Mouse (Mus musculus): ENCODE data around the gene Nxt1. TPM values are rescaled to one million over a fixed set of nuclear protein-coding genes. Genes with fewer than 3 reads are reported as not detected.

Nxt1 gene
- total and polyA plus RNA-seq, 3 experiments = 68.2 to 125 (median 80.6) TPM

GRCm38 (mm10) chr2:148663458-148663857, 8.9 kb upstream of the Nxt1 start:
- TF ChIP-seq MXI1 (IDR thresholded peaks at IDR 0.05; ENCODE audit: low read depth, low read length) = no peak
- no peak for TF ChIP-seq MEF2A (IDR thresholded peaks at IDR 0.05; ENCODE audit: borderline replicate concordance, low read depth, low read length)
- TF ChIP-seq ZC3H11A (IDR thresholded peaks at IDR 0.05; ENCODE audit: low read depth, low read length) = no peak
- TF ChIP-seq TCF12 (IDR thresholded peaks at IDR 0.05; ENCODE audit: low read depth, low read length) = no peak
- no peak for TF ChIP-seq SIN3A (IDR thresholded peaks at IDR 0.05; ENCODE audit: low read length)
- no peak for TF ChIP-seq CHD1 (IDR thresholded peaks at IDR 0.05; ENCODE audit: low read depth, low read length)
- TF ChIP-seq GABPA (IDR thresholded peaks at IDR 0.05; ENCODE audit: insufficient replicate concordance, low read depth, low read length) = no peak
- no peak for TF ChIP-seq ZKSCAN1 (IDR thresholded peaks at IDR 0.05; ENCODE audit: borderline replicate concordance, low read depth, low read length)
- no peak for TF ChIP-seq RAD21 (IDR thresholded peaks at IDR 0.05; ENCODE audit: low read depth, low read length)
- no peak for TF ChIP-seq MAX (IDR thresholded peaks at IDR 0.05; ENCODE audit: low read length)
- no peak for TF ChIP-seq PAX5 (IDR thresholded peaks at IDR 0.05; ENCODE audit: low read length)
- TF ChIP-seq MAFK (IDR thresholded peaks at IDR 0.05; ENCODE audit: insufficient replicate concordance, low read length) = no peak
- TF ChIP-seq ELF1 (IDR thresholded peaks at IDR 0.05; ENCODE audit: low read depth, low read length) = no peak
- no peak for TF ChIP-seq BHLHE40 (IDR thresholded peaks at IDR 0.05; ENCODE audit: low read depth, low read length)
- TF ChIP-seq JUN (IDR thresholded peaks at IDR 0.05; ENCODE audit: insufficient read depth, low read depth, low read length) = no peak
- no peak for TF ChIP-seq TBP (conservative IDR thresholded peaks at IDR 0.05; ENCODE audit: low read depth, low read length)
- no peak for TF ChIP-seq POLR2A (IDR thresholded peaks at IDR 0.05; ENCODE audit: low read depth, low read length)
- TF ChIP-seq KAT2A (IDR thresholded peaks at IDR 0.05; ENCODE audit: insufficient replicate concordance, low read length) = no peak
- no peak overlapping the region for H3K4me2 ChIP-seq (ENCODE audit: insufficient read depth, low read depth, poor library complexity, severe bottlenecking)
- dilution Hi-C loops (cut with MboI; ENCODE audit: extremely low pct_ligation_motif_present, extremely low pct_unique_long_range_greater_than_20kb, low sequenced_read_pairs) (no loop called here), in situ Hi-C loops (cut with MboI; ENCODE audit: low pct_ligation_motif_present, low pct_unique_long_range_greater_than_20kb, low sequenced_read_pairs) (loop anchor here (25.0 kb wide), 1 partner anchor 276 kb away; the partner anchor contains the start of gene Sstr4)
- no peak for DNase-seq (ENCODE audit: extremely low read depth)
- H3K4me1 ChIP-seq (ENCODE audit: control insufficient read depth in 1 of 2, insufficient read depth in 2 of 2) = peaks cover 0 to 3% of the 10 kb centered on the region in 2 experiments; a peak in 2 of 4 replicates
- H3K9ac ChIP-seq (ENCODE audit: insufficient read depth, low read depth) = no peak overlapping the region
- H3K79me2 ChIP-seq (replicated peaks; ENCODE audit: control insufficient read depth, extremely low read depth, insufficient read depth, poor library complexity, severe bottlenecking) = no peaks in the 10 kb centered on the region
- H3K27ac ChIP-seq (ENCODE audit: insufficient read depth, low read depth) = no peak overlapping the region
- H3K36me3 ChIP-seq (replicated peaks in 1 of 2; ENCODE audit: control insufficient read depth in 1 of 2, insufficient read depth in 1 of 2, low read length in 1 of 2) = no peaks in the 10 kb centered on the region
- peaks cover 8% of the 10 kb centered on the region for H3K27me3 ChIP-seq (replicated peaks)
- H3K4me3 ChIP-seq (replicated peaks in 1 of 3; ENCODE audit: low read depth in 2 of 3, low read length in 2 of 3, poor library complexity in 1 of 3) = no peak overlapping the region
- no peaks in the 10 kb centered on the region for H3K9me3 ChIP-seq (replicated peaks; ENCODE audit: low read length)

- Histone ChIP-seq H3K27me3 (replicated peaks) (no peaks in the 10 kb centered on the region), H3K9me3 (replicated peaks; ENCODE audit: low read length) (no peaks in the 10 kb centered on the region), H3K4me2 (ENCODE audit: insufficient read depth, low read depth, poor library complexity, severe bottlenecking) (no peak overlapping the region), H3K79me2 (replicated peaks; ENCODE audit: control insufficient read depth, extremely low read depth, insufficient read depth, poor library complexity, severe bottlenecking) (peaks cover 36% of the 10 kb centered on the region), H3K4me3 (replicated peaks in 1 of 3; ENCODE audit: low read depth in 2 of 3, low read length in 2 of 3, poor library complexity in 1 of 3) (no peak overlapping the region), H3K36me3 (replicated peaks in 1 of 2; ENCODE audit: control insufficient read depth in 1 of 2, insufficient read depth in 1 of 2, low read length in 1 of 2) (peaks cover 24 to 40% of the 10 kb centered on the region in 2 experiments), H3K27ac (ENCODE audit: insufficient read depth, low read depth) (no peak overlapping the region), H3K4me1 (ENCODE audit: control insufficient read depth in 1 of 2, insufficient read depth in 2 of 2) (peaks cover 0 to 44% of the 10 kb centered on the region in 2 experiments; a peak in 3 of 4 replicates), H3K9ac (ENCODE audit: insufficient read depth, low read depth) (no peak overlapping the region)
- TF ChIP-seq BHLHE40 (IDR thresholded peaks at IDR 0.05; ENCODE audit: low read depth, low read length) (no peak), POLR2AphosphoS2 (IDR thresholded peaks at IDR 0.05; ENCODE audit: low read depth, low read length) (no peak), CHD1 (IDR thresholded peaks at IDR 0.05; ENCODE audit: low read depth, low read length) (no peak), TCF12 (IDR thresholded peaks at IDR 0.05; ENCODE audit: low read depth, low read length) (no peak), MAX (IDR thresholded peaks at IDR 0.05; ENCODE audit: low read length) (no peak), KAT2A (IDR thresholded peaks at IDR 0.05; ENCODE audit: insufficient replicate concordance, low read length) (no peak), POLR2A (IDR thresholded peaks at IDR 0.05; ENCODE audit: low read depth, low read length) (no peak), MAFK (IDR thresholded peaks at IDR 0.05; ENCODE audit: insufficient replicate concordance, low read length) (no peak), GABPA (IDR thresholded peaks at IDR 0.05; ENCODE audit: insufficient replicate concordance, low read depth, low read length) (no peak), USF1 (IDR thresholded peaks at IDR 0.05; ENCODE audit: low read depth, low read length) (no peak), SIN3A (IDR thresholded peaks at IDR 0.05; ENCODE audit: low read length) (no peak), PAX5 (IDR thresholded peaks at IDR 0.05; ENCODE audit: low read length) (no peak), RAD21 (IDR thresholded peaks at IDR 0.05; ENCODE audit: low read depth, low read length) (no peak), E2F4 (IDR thresholded peaks at IDR 0.05; ENCODE audit: insufficient replicate concordance, low read depth, low read length) (no peak), CHD2 (IDR thresholded peaks at IDR 0.05; ENCODE audit: low read length) (no peak), ZNF384 (IDR thresholded peaks at IDR 0.05; ENCODE audit: low read depth, low read length) (no peak)
- no peak for DNase-seq (ENCODE audit: extremely low read depth)
- in situ Hi-C loops (cut with MboI; ENCODE audit: low pct_ligation_motif_present, low pct_unique_long_range_greater_than_20kb, low sequenced_read_pairs) = no loop called here
- dilution Hi-C loops (cut with MboI; ENCODE audit: extremely low pct_ligation_motif_present, extremely low pct_unique_long_range_greater_than_20kb, low sequenced_read_pairs) = no loop called here
These were observed 5.4 kb downstream of the Nxt1 start for GRCm38 (mm10) chr2:148677801-148678200.

All from CH12.LX (cell line).